Mouse (Mus musculus) cerebellum, adult 2 months (tissue): ENCODE data around the gene Ly6g.
"Not testable (repeated sequence)": the region's sequence is repeated elsewhere in the genome, so short reads cannot be mapped to it uniquely, and the experiment has no call there.

ENCODE experiments used
- CTCF ChIP-seq: fragments of 200-500 bp; IDR thresholded peaks from 2 replicates; pipeline ENCODE4 v1.5.1; 2011; ENCODE audit warnings: low read depth, mild to moderate bottlenecking, control low read depth, low read length, moderate library complexity, borderline replicate concordance; ENCODE audit not compliant: insufficient read depth
- POLR2A ChIP-seq: fragments of 200-500 bp; IDR thresholded peaks from 2 replicates; pipeline ENCODE4 v1.6.1; 2011; ENCODE audit warnings: low read length, control low read depth, borderline replicate concordance; ENCODE audit not compliant: insufficient read depth

GRCm38 (mm10) chr15:75110424-75110823 is 44.6 kb upstream of the Ly6g start:
- not testable (repeated sequence) for TF ChIP-seq POLR2A, CTCF
